Mouse (Mus musculus): ENCODE measurements at regions not wholly inside any gene's neighbourhood (a gene's known extent, or its start where the extent isn't known, plus 50 kb on each side); places are given as distances from the start of the nearest gene placed in this dataset.

DNA sequence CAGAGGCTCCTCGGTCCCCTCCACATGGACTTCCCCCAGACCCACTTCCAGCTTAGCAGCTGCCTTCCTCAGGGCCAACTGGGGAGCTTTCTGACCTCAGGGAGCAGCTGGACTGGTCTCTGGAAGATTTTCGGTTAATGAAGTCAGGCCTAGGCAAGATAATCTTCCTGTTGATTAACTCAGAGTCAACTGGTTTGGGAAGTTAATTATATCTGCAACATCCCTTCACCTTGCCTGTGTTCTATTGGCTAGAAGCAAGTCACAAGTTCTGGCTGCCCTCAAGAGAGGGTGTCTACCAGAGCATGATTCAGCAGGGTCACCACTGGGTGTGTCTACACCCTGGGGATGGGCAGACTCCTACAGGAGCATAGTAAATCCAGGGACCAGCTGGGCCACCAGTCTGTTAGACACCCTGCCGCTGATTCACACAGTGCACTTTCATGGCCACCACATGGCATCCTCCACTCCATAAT lies 53.9 kb upstream of the Maml3 start:
- DNase-seq: no peak

DNA sequence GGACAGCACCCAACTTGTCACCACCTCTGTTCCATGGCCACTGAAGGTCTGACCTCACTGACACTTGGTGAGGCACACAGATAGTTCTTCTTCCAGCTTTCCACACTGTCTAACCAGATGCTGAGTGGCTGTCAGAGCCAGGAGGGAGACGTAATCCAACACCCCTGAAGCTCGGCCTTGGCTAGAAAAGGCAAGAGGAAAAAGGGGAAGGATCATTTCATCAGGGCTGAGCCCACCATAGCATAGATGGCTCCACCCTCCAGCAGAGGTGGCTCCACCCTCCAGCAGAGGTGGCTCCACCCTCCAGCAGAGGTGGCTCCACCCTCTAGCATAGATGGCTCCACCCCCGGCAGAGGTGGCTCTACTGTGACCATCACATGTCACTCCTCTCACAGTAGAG lies 56.8 kb upstream of the Maml3 start:
- no peak for DNase-seq

DNA sequence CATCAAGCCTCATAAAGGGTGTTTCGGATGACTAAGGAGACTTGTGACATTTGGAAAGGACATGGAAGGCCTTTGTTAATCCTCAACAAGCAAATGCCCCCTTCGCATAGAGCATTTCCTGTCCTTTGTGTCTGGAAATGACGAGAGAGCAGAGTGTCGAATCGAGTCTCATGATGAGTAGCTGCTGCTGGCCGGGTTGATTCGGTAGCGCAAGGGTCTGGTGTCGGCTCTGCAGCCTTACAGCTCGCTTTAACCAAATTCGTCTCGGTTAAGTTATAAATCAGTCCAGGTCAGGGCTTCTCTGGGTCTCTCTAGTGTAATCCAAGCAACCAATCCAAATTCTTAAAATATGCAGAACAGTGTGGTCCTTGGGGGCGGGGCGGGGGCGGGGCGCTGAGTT lies 59.1 kb upstream of the Maml3 start:
- DNase-seq: no peak

DNA sequence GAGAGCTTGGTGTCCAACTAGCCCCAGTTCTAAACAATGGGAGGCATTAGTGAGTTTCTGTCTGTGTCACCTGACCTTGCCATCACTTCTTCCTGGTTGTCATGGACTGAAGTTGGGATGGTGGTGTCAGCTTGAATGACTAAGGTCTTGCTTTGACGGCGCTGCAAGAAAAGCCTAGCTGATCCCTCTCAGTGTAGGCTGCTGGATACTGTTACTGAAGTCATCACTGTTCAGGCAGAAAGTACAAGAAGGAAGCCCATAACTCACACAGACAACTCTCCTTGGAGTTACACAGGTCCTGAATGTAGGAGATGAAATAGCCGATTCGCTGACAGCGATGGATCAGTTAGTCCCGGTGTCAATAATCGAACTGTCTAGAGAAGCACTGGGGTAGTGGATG lies 62.5 kb upstream of the Maml3 start:
- no peak for DNase-seq

DNA sequence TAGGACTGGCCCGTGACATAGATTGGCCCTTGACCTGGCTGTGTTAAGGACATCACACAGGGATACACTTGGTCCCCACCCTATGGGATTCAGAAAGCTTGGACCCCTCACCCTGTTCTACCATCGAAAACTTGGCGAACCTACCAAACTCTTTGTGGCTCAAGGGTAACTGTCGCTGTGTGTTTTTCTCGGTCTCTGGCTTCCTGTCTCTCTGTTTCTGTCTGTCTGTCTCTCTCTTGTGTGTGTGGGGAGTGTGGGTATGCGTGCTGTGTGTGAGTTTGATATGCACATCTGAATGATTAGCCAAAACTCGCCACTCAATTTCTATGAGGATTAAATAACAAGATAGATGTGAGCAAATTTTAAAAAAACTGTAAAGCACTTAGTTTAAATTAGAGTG lies 66.0 kb upstream of the Maml3 start:
- DNase-seq: no peak

DNA sequence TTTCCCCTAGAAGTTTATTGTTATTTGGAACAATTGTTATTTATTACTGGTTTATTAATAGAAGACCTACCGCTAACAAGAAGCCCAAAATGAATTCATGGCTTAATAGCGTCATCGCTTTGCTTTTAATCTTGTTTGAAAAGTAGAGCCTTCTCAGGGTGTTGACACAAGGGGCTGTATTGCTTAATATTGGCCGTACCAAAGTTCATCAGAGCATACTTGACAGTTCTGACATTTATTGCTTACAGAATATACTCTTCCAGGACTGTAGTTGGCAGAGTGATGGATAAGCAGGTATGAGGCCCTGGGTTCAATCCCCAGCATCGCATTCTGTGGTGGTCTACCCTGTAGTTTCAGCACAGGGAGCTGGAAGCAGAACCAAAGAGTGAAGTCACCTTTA lies 66.4 kb upstream of the Maml3 start:
- DNase-seq: no peak

DNA sequence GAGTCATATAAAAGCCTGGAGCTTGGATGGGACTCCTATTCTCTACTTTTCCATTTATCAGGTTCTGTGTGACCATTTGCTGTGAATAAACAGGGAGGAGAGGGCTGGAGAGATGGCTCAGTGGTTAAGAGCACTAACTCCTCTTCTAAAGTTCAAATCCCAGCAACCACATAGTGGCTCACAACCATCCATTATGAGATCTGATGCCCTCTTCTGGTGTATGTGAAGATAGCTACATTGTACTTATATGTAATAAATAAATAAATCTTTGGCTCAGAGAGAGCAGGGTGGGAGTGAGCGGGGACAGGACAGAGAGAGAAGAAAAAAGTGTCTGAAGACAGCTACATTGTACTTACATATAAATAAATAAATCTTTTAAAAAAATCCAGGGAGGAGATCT lies 68.6 kb upstream of the Maml3 start:
- no peak for DNase-seq

DNA sequence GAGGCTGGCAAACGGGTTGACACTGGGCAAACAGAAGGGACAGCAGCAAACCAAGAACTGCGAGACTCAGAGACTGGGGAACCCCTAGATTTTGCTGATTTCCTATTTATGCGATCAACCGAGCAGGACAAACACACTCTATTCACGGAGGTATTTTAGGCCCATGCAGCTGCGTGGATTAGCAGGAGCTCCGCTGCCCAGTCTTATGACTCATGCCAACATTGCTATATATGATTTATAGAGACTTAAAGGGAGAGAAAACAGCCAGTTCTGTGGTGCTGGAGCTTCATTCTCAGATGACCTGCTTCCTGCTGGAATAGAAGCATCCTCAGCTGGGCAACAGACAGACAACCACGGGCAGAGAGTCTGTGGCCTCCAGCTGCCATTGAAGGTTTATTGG lies 71.2 kb upstream of the Maml3 start:
- no peak for DNase-seq

DNA sequence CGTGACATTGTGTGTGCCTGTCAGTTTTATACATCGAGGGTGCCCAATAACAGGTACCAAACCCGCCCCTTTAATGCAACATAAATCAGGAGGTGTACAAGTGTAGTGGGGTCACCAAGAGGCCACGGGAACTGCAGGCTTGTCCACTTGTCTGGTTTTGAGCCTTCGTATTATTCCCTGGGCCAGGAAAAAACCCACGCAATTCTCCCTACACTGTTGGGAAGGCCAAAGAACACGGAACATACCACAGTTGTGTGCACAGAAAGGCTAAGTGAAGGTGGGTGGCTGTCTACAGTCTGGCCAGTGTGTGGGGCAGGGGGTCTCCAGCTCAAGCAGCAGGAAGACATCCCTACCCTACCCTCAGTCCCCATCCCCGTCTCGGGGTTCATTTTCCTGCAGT lies 74.0 kb upstream of the Maml3 start:
- DNase-seq: no peak

DNA sequence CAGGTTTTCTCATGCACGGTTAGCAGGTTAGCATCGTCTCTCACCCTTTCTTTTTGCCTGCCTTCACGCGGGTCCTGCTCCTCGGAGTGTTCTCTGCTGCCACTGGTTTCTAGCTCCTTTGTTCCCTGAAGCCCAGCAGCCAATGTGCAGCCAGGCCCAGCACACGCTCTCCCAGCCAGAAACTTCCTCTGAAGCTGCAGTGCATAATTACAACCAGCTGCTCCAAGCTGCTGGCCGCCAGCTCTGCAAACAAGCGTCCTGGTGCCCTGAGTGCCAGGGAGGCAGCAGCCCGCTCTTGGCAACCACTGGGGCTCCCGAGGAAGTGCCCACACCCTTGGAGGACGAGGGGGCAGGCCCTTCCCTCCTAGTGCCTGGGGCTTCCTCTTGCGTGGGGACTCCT lies 74.8 kb upstream of the Maml3 start:
- peak; percentile 55 for DNase-seq

DNA sequence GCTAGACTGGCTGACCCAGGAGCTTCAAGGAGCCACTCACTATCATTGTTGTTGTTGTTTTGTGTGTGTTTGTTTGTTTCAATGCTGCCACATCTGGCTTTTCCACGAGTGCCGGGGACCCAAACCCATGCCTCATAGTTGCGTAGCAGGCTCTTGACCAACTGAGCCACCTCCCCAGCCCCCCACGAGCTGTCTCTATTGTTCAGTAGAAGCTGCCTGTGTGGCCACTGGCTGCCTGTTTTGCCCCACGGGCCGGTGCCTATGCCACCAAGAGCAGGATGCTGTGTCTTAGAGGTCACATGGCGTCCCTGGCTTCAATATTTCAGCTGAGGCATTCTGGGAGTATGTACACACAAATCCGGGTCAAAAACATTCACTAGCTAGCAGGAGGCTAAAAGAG lies 75.4 kb upstream of the Maml3 start:
- no peak for DNase-seq

DNA sequence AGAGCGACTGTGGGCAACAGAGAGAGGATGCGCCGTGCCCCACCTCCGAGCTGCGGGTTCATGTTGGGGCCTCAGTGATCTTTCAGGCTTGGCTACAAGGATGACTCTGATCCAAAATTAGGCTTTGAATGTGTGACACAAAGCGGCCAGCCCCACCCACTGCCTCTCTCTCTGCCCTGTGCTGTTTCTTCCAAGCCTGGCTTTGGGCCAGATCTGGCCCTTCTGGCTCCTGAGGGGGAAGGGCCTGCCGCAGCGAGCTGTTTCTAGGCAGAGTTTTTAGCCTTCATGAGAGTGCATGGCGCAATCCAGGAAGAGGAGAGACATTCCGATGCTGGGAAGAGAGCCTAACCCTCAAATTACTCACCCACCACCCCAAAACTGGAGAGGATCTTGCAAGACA lies 75.9 kb upstream of the Maml3 start:
- DNase-seq: peak; percentile 89

DNA sequence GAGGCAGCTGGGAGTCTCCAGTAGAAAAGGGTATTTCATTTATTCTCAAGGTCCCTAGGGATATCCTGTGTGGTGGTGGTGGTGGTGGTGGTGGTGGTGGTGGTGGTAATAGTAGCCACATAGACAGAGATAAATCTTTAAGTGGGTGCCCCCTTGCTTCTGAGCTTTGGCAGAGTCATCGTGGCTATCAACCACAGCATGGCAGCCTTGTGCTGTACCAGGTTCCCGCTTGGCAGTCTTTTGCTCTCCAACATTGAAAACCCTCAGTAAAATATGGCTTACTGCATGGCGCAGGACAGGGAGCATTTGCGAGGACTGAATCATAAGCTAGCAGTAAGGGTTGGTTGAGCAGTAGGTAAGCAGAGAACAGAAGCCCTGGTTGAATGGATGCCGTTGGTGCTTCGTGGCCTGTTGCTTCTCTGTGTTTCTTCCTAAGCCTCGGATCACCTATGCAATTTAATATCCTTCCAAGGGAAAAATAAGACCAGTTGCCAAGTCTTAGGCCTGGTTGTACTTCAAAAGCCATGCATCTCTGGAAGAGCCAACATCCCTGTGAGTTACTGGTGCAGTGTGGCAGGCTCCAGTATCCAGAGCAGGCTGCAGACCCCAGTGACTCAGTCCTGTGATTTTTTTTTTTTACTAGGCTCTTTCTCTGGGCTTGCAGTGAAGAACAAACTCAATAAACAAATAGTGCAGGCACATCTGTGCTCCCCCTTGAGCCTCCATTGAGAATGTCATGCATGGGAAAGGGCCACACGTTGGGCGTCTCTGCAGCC lies 76.6 kb upstream of the Maml3 start:
- no peak for DNase-seq

DNA sequence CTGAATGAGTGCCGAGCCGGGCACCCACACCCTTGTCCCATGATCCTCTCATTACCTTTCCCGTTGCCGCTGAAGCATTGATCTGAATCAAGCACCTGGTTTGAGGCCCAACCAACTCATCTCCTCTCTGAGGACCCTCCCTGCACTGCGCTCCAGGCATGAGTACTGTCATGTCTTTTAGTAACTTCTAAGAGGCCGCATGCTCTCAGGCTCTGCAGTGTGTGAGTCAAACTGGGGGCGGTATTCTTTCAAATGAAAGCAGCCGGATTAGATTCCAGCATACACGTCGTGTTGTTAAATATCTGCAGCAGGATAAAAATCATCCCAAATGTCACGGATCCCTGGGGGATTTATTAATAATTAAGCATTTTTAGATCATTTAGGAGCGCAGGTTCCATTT lies 79.4 kb upstream of the Maml3 start:
- no peak for DNase-seq

DNA sequence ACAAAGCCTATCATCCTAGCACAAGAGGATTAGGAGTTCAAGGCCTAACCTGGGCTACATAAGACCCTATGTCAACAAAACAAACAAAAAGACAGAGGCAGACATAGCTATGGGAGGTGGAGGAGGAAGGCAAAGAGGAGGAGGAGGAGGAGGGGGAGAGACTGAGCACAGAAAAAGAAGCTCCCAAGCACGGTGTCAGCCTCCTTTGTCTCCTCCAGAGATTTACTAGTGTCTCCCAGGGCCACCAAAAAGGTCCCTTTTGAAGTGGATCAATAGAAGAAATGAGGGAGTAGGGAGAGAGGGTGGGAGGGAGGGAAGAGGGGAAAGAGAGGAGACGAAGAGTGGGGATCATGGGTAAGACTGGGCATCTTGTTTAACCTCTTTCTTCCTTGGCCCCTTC lies 80.5 kb upstream of the Maml3 start:
- DNase-seq: no peak

DNA sequence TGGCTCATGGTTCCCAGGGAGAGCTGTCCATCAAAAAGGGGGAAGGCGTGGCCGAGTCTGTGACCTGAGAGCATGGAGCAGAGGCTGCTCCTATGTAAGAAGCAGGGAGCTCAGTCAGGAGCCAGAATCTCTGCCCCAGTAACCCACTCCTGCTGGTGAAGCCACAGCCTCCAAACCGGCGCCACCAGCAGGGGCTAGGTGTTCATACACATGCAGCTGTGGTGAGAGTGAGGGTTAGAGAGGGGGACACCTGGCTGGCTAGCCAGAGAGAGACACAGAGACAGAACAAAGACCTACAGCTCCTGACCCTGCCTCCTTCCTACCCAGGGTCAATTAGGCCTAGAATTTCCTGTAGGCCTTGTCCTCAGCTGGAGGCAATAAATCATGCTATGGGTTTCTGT lies 80.7 kb upstream of the Foxo1 start:
- DNase-seq: no peak

DNA sequence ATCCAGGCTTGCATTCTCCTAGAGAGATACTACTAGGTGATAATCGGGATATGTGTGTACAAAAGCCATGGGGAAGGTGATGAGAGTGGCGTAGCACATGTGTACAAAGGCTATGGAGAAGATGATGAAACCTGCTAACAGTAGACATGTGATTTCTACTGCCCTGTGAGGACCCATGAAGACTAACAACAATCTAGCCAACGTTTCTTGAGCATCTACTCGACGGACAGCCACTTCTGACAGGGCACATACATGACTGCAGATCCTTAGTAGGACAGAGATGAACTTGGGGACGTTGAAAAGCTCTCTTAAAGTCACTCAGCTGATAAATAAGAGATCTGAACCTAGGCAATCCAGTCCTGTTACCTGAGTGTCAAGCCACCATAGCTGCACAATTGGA lies 79.8 kb upstream of the Foxo1 start:
- DNase-seq: no peak

DNA sequence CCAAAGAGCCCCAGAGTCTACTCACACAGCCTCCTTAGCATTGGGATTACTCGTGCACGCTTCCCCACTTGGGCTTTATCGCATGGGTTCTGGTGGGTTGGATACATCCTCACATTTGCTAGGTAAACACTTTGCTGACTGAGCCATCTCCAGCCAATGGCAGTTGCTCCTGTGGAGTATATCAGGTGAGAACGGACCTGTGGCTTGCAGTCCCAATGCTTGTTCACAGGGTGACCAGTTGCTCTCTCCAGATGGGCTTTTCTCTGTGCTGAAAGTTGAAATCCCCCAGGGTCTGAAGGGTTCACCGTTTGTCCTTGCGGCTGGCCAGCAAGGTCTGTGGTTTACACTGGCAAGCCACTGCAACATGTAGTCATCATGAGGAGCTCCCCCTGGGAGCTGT lies 79.1 kb upstream of the Foxo1 start:
- no peak for DNase-seq

DNA sequence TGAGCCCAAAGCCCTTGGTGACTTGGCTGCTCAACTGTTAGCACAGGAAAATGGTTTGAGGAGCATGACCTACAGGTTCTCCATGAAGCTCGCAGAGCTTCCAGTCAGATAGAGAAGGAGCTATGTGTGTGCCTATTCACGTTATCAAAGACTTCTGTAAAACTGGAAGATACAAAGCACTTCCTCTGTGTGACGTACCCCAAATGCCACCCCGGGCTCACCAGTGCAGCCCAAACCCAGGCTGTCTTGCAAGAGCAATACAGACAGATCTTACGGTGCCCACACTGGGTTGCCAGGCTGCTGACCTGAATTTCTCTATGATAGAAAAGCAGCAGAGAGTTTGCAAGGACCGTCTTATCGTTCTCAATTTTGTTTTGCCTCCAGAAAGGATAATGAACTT lies 78.1 kb upstream of the Foxo1 start:
- no peak for DNase-seq

DNA sequence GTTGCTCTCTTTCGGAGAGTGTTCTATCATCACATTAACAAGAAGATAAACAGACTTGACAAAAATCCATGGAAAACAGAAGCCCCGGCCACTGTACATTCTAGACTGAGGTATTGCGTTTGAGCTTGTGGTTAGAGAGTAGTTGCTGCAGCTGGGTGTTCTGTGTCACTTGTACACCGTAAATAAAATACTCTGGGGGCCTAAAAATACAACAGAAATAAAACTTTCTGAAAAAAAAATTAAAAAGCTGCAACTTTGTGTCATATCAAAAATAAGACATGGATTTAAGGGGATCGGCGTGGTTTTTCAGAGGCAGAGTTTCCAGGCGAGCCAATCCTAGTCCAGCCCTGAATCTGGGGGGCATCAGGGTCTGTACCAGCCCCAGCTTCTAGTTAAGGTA lies 75.1 kb upstream of the Foxo1 start:
- no peak for DNase-seq

DNA sequence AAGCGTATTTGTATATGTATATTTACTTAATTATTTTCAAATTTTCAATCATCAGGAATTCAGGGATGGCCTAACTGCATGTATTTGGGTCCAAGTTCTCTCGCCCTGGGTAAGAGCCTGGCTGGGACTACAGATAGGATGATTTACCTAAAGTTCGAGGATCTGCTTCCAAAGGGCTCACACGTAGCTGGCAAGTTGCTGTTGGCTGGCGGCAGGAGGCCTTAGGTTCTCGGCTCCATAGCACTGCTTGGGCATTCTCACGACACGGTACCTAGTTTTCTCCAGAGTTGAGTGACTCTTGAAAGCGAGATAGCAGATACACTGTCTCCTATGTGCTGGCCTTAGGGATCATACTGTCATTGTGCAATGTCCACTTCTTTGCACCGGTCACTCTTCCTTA lies 73.9 kb upstream of the Foxo1 start:
- no peak for DNase-seq

DNA sequence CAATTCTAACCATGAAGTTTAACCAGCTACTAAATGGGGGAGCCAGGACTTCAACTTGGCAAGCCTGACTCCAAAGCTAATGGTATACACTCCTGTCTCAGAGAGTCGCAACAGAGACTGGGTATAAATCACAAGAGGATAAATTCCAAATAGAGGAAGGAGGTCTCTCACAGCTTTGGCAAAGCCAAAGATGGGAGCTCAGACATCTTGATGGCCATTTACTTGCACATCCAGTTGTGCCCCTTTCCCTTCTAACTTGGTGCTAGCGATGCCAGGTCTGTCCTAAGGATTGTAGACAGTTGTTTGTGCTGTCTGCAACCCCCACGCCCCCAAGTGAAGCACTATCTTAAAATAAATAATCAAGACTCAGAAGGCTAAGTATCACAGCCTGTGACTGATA lies 72.7 kb upstream of the Foxo1 start:
- DNase-seq: no peak

DNA sequence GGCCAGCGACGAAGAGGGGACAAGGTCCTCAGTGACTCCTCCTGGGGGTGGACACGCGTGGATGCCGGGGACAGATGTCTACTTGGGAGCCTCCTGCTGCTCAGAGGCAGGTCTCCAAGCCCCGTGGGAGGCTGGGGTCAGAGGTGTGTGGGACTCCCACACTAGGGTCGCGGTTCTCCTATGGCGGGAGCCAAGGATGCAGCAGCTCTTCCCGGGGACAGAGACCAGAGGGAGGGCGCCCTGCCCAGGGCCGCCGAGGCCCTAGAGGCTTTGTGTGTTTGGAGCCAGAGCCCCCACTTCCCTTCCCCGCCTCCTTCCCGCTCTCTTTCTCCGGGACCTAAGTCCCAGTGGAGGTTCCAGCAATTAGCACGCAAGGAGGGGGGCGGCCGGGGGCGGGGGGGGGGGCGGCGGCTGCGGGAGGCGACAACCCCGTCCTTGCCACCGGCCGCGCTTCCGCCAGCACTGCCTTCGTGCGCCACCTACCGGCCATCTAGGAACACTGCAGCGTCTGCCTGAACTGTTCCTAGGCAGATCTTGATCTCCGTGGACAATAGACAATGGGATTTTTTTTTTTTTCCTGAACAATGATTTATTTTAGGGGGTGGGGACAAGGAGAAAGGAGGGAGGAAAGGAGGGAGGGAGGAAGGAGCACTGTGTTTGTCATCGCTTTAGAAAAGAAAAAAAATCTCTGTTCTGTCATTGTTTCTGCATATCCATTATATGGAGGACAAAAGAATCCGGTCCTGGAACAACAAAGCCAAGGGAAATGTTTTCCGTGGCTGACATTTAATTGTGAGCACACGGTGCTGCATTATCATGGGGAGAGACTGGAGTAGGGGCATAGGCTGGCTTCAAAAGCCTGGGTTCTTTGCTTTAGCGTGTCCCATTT lies 71.8 kb upstream of the Foxo1 start:
- DNase-seq: peak; percentile 84

DNA sequence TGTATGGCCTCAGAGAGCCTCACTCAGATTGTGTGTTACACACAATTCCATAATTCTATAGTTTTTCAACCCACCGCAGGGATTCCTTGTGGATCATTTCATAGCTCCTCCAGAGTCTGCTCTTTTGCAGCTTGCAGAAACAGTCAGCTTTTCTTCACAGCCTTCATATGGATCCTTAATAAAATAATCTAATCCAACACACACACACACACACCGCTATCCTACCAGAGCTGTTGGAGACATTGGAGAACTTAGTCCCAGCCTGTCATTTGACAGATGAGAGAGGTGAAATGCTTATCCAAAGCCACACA lies 71.2 kb upstream of the Foxo1 start:
- DNase-seq: no peak

Measured in cerebellum, adult 9-10 months (tissue).